Mouse (Mus musculus): ENCODE measurements at regions not wholly inside any gene's neighbourhood (a gene's known extent, or its start where the extent isn't known, plus 50 kb on each side); places are given as distances from the start of the nearest gene placed in this dataset.

DNA sequence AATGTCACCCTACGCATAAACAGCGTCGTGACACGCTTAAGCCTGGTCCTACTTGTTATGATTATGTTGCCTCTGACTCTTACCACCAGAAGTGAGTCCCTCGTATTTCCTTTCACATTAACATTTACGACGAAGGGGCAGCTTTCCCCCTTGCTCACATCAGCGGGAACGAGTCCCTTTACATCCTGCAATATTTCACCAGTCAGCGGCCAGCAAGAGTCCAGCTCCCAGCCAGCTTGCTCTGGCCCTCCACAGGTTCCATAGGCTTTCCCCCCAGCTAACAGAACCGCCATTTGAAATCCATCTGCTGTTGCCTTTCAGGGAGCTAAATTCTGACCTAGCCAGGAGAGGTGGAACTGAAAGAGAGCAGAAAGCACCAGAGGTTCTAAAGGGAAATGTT, 342.5 kb downstream of the Lmo4 start:
- Histone ChIP-seq H3K4me3 (ENCODE audit: low read length) (no peak overlapping the region), H3K4me2 (ENCODE audit: low read depth, low read length) (no peak overlapping the region), H3K27me3 (ENCODE audit: control insufficient read depth, insufficient read depth, low read length) (no peaks in the 10 kb centered on the region), H3K9me3 (replicated peaks; ENCODE audit: control insufficient read depth, low read length) (no peaks in the 10 kb centered on the region), H3K36me3 (ENCODE audit: control insufficient read depth, insufficient read depth) (no peaks in the 10 kb centered on the region), H3K9ac (ENCODE audit: low read length) (no peak overlapping the region), H3K27ac (ENCODE audit: low read length) (no peak overlapping the region), H3K4me1 (ENCODE audit: control insufficient read depth, insufficient read depth, low read length) (no peaks in the 10 kb centered on the region)
- ATAC-seq (replicated peaks; ENCODE audit: extremely low read depth, insufficient read depth, low FRiP score): no peak
- 82% methylated on average over 11 of the region's 11 CpGs for WGBS

DNA sequence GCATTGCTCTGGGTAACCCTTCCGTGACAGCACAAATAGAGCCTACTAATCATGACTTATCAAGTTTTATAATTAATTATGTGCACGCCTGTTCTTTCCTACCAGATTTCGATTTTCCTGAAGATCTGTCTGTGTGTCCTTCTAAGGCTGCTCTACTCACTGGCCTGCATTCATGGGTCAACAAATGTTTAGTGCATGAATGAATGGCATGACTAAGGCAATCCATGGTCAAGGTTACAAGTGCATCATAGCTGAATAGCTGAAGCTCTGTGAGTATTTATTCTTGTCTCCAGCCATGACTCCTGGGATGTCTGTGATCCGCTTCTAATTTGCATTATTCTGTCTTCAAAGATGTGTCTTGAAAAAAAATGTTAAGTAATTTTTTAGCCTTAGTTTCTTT, 343.2 kb downstream of the Lmo4 start:
- ATAC-seq (replicated peaks; ENCODE audit: extremely low read depth, insufficient read depth, low FRiP score): no peak
- Histone ChIP-seq H3K9me3 (replicated peaks; ENCODE audit: control insufficient read depth, low read length) (no peaks in the 10 kb centered on the region), H3K27me3 (ENCODE audit: control insufficient read depth, insufficient read depth, low read length) (no peaks in the 10 kb centered on the region), H3K4me1 (ENCODE audit: control insufficient read depth, insufficient read depth, low read length) (no peaks in the 10 kb centered on the region), H3K36me3 (ENCODE audit: control insufficient read depth, insufficient read depth) (no peaks in the 10 kb centered on the region), H3K27ac (ENCODE audit: low read length) (no peak overlapping the region), H3K4me2 (ENCODE audit: low read depth, low read length) (no peak overlapping the region), H3K9ac (ENCODE audit: low read length) (no peak overlapping the region), H3K4me3 (ENCODE audit: low read length) (no peak overlapping the region)
- 89% methylated on average over 4 of the region's 4 CpGs for WGBS

GRCm38 (mm10) chr3:143835611-143836240, 369.3 kb downstream of the Lmo4 start:
- Histone ChIP-seq H3K9me3 (replicated peaks; ENCODE audit: control insufficient read depth, low read length) (no peaks in the 10 kb centered on the region), H3K4me2 (ENCODE audit: low read depth, low read length) (no peak overlapping the region), H3K4me3 (ENCODE audit: low read length) (no peak overlapping the region), H3K27me3 (ENCODE audit: control insufficient read depth, insufficient read depth, low read length) (no peaks in the 10 kb centered on the region), H3K27ac (ENCODE audit: low read length) (no peak overlapping the region), H3K4me1 (ENCODE audit: control insufficient read depth, insufficient read depth, low read length) (no peaks in the 10 kb centered on the region), H3K9ac (ENCODE audit: low read length) (no peak overlapping the region), H3K36me3 (ENCODE audit: control insufficient read depth, insufficient read depth) (no peaks in the 10 kb centered on the region)
- WGBS: 79% methylated on average over 7 of the region's 7 CpGs
- ATAC-seq (replicated peaks; ENCODE audit: extremely low read depth, insufficient read depth, low FRiP score): no peak

- no peaks in the 10 kb centered on the region for H3K27me3 ChIP-seq (ENCODE audit: control insufficient read depth, insufficient read depth, low read length)
- no peaks in the 10 kb centered on the region for H3K9me3 ChIP-seq (replicated peaks; ENCODE audit: control insufficient read depth, low read length)
- no peak overlapping the region for H3K4me2 ChIP-seq (ENCODE audit: low read depth, low read length)
- H3K4me1 ChIP-seq (ENCODE audit: control insufficient read depth, insufficient read depth, low read length): no peaks in the 10 kb centered on the region
- no peak overlapping the region for H3K9ac ChIP-seq (ENCODE audit: low read length)
- WGBS: 54% methylated on average over 2 of the region's 2 CpGs
- no peaks in the 10 kb centered on the region for H3K36me3 ChIP-seq (ENCODE audit: control insufficient read depth, insufficient read depth)
- no peak for ATAC-seq (replicated peaks; ENCODE audit: extremely low read depth, insufficient read depth, low FRiP score)
- H3K4me3 ChIP-seq (ENCODE audit: low read length): no peak overlapping the region
- H3K27ac ChIP-seq (ENCODE audit: low read length): no peak overlapping the region
Observed at GRCm38 (mm10) chr3:143834725-143835124, 370.3 kb downstream of the Lmo4 start.

DNA sequence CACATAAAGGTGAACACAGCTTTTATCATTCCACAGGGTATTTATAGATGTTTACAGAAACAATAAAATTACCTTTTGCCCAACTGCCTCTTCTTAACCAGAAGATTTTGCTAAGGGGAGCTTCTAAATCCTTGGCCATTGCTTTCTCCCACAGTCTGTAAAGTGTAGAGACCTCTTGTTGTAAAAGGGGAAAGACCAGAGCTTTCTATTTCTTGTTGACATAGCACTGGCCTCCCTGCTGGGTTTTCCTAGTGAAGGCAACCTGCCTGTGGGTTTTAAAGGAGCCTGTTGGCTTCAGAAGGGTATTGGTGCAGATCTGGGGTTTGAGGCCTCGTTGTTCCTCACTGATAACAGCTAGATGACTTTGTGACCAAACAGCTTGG, 381.6 kb downstream of the Lmo4 start:
- Histone ChIP-seq H3K4me3 (ENCODE audit: low read length) (no peak overlapping the region), H3K27me3 (ENCODE audit: control insufficient read depth, insufficient read depth, low read length) (no peaks in the 10 kb centered on the region), H3K36me3 (ENCODE audit: control insufficient read depth, insufficient read depth) (no peaks in the 10 kb centered on the region), H3K27ac (ENCODE audit: low read length) (no peak overlapping the region), H3K9me3 (replicated peaks; ENCODE audit: control insufficient read depth, low read length) (no peaks in the 10 kb centered on the region), H3K4me2 (ENCODE audit: low read depth, low read length) (no peak overlapping the region), H3K4me1 (ENCODE audit: control insufficient read depth, insufficient read depth, low read length) (no peaks in the 10 kb centered on the region), H3K9ac (ENCODE audit: low read length) (no peak overlapping the region)
- WGBS: 29% methylated on average over 1 of the region's 1 CpGs
- no peak for ATAC-seq (replicated peaks; ENCODE audit: extremely low read depth, insufficient read depth, low FRiP score)

- Histone ChIP-seq H3K4me3 (ENCODE audit: low read length) (no peak overlapping the region), H3K4me1 (ENCODE audit: control insufficient read depth, insufficient read depth, low read length) (no peaks in the 10 kb centered on the region), H3K27me3 (ENCODE audit: control insufficient read depth, insufficient read depth, low read length) (no peaks in the 10 kb centered on the region), H3K27ac (ENCODE audit: low read length) (no peak overlapping the region), H3K36me3 (ENCODE audit: control insufficient read depth, insufficient read depth) (no peaks in the 10 kb centered on the region), H3K9ac (ENCODE audit: low read length) (no peak overlapping the region), H3K9me3 (replicated peaks; ENCODE audit: control insufficient read depth, low read length) (no peaks in the 10 kb centered on the region), H3K4me2 (ENCODE audit: low read depth, low read length) (no peak overlapping the region)
- 79% methylated on average over 8 of the region's 8 CpGs for WGBS
- ATAC-seq (replicated peaks; ENCODE audit: extremely low read depth, insufficient read depth, low FRiP score): no peak
Observed at GRCm38 (mm10) chr3:143822564-143823394, 382.2 kb downstream of the Lmo4 start.

GRCm38 (mm10) chr3:143807544-143807943, 397.5 kb downstream of the Lmo4 start:
- H3K27me3 ChIP-seq (ENCODE audit: control insufficient read depth, insufficient read depth, low read length): no peaks in the 10 kb centered on the region
- 91% methylated on average over 8 of the region's 8 CpGs for WGBS
- H3K4me3 ChIP-seq (ENCODE audit: low read length): no peak overlapping the region
- no peaks in the 10 kb centered on the region for H3K4me1 ChIP-seq (ENCODE audit: control insufficient read depth, insufficient read depth, low read length)
- H3K9ac ChIP-seq (ENCODE audit: low read length): no peak overlapping the region
- ATAC-seq (replicated peaks; ENCODE audit: extremely low read depth, insufficient read depth, low FRiP score): no peak
- no peaks in the 10 kb centered on the region for H3K36me3 ChIP-seq (ENCODE audit: control insufficient read depth, insufficient read depth)
- H3K9me3 ChIP-seq (replicated peaks; ENCODE audit: control insufficient read depth, low read length): no peaks in the 10 kb centered on the region
- no peak overlapping the region for H3K4me2 ChIP-seq (ENCODE audit: low read depth, low read length)
- no peak overlapping the region for H3K27ac ChIP-seq (ENCODE audit: low read length)

- Histone ChIP-seq H3K9ac (ENCODE audit: low read length) (no peak overlapping the region), H3K4me3 (ENCODE audit: low read length) (no peak overlapping the region), H3K4me2 (ENCODE audit: low read depth, low read length) (no peak overlapping the region), H3K4me1 (ENCODE audit: control insufficient read depth, insufficient read depth, low read length) (no peaks in the 10 kb centered on the region), H3K27me3 (ENCODE audit: control insufficient read depth, insufficient read depth, low read length) (no peaks in the 10 kb centered on the region), H3K36me3 (ENCODE audit: control insufficient read depth, insufficient read depth) (no peaks in the 10 kb centered on the region), H3K9me3 (replicated peaks; ENCODE audit: control insufficient read depth, low read length) (no peaks in the 10 kb centered on the region), H3K27ac (ENCODE audit: low read length) (no peak overlapping the region)
- WGBS: 67% methylated on average over 3 of the region's 3 CpGs
- ATAC-seq (replicated peaks; ENCODE audit: extremely low read depth, insufficient read depth, low FRiP score): no peak
Observed at GRCm38 (mm10) chr3:143806940-143807339, 398.1 kb downstream of the Lmo4 start.

GRCm38 (mm10) chr3:143797850-143798249, 407.2 kb downstream of the Lmo4 start:
- no peaks in the 10 kb centered on the region for H3K36me3 ChIP-seq (ENCODE audit: control insufficient read depth, insufficient read depth)
- H3K9ac ChIP-seq (ENCODE audit: low read length): no peak overlapping the region
- no peaks in the 10 kb centered on the region for H3K9me3 ChIP-seq (replicated peaks; ENCODE audit: control insufficient read depth, low read length)
- H3K4me1 ChIP-seq (ENCODE audit: control insufficient read depth, insufficient read depth, low read length): no peaks in the 10 kb centered on the region
- no peaks in the 10 kb centered on the region for H3K27me3 ChIP-seq (ENCODE audit: control insufficient read depth, insufficient read depth, low read length)
- H3K4me3 ChIP-seq (ENCODE audit: low read length): no peak overlapping the region
- H3K4me2 ChIP-seq (ENCODE audit: low read depth, low read length): no peak overlapping the region
- H3K27ac ChIP-seq (ENCODE audit: low read length): no peak overlapping the region
- no peak for ATAC-seq (replicated peaks; ENCODE audit: extremely low read depth, insufficient read depth, low FRiP score)
- WGBS: 48% methylated on average over 5 of the region's 5 CpGs
